Mouse (Mus musculus) layer of hippocampus, adult 2 months (tissue): ENCODE results near the gene Crabp1. TPM values are rescaled to one million over a fixed set of nuclear protein-coding genes. Genes with fewer than 3 reads are reported as not detected.

Experiments
- DNase-seq, 2 experiments: peaks; one replicate each; pipeline ENCODE4 v3.0.0; 2022; ENCODE audit warnings: low spot score in 2 of 2
- H3K27ac ChIP-seq: fragments of 200-600 bp; 2 replicates; pipeline ENCODE4 v1.8.1; 2022
- H3K4me3 ChIP-seq: fragments of 200-600 bp; 2 replicates; pipeline ENCODE4 v1.8.1; 2022; ENCODE audit warnings: mild to moderate bottlenecking
- CTCF ChIP-seq: fragments of 200-600 bp; conservative IDR thresholded peaks from 2 replicates; pipeline ENCODE4 v1.8.1; 2022; ENCODE audit warnings: antibody characterized with exemption, mild to moderate bottlenecking, moderate library complexity
- total RNA-seq, 2 experiments: library from RNA; stranded (reverse); gene quantifications; 2 replicates each; pipeline ENCODE4 v1.2.3; 2021

The Crabp1 gene
- total RNA-seq, 2 experiments from 2014 or later = 0.93 TPM; not detected in 1

DNA sequence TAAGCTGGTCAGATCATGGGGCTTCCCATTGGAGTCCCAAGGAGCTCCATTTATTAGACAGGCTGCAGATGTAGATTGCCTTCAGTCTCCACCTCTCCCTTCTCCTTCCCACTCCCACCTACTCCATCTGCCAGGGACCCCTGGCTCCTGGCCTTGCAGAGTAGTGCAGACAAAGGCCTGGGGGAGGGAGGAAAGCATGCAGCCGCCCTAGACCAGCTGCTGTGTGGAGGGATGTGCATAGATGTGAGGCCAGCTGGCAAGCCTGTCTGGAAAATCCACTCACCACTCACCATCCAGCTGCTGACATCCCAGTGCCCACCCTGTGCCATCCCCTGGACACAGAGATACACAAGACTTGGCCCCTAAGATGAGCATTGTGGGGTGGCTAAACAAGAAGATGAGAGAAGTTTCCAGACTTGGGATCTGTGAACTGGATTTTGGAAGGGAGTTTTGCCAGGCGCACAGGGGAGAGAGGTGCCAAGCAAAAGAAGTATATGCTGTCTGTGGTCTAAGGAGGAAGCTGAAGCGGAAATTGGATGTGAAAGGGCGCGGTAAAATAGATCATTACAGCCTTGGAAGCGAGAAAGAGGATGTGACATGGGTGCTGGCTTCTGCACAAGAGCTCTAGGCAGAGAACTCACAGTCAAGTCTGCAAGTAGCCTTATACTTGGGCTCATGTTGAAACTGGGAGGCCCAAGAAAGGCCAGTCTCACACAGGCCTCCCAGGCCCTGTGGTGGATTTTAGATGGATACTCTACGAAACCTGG, 14.2 kb upstream of the Crabp1 start:
- TF ChIP-seq CTCF = no peak
- DNase-seq = no peak
- Histone ChIP-seq H3K4me3 (no peak overlapping the region), H3K27ac (no peak overlapping the region)

DNA sequence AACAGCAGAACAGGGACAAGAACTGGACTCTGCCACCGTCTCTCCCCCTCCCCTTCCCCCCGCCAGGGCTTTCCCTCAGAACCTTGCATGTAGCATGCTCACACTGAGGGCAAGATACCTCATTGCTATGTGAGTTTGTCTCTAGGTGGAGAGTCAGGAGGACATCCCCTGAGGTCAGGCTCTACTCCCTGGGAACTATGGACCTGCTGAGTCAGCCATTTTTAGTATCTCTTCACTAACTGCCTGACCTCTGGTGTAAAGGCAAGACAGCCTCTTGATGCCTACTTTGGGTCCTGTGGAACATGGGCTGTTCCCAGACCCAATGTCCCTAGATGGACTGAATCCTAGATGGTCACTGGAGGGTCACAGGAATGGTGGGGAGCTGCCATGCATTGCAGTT, 12.9 kb upstream of the Crabp1 start:
- Histone ChIP-seq H3K4me3 (no peak overlapping the region), H3K27ac (no peak overlapping the region)
- TF ChIP-seq CTCF = no peak
- DNase-seq = no peak

DNA sequence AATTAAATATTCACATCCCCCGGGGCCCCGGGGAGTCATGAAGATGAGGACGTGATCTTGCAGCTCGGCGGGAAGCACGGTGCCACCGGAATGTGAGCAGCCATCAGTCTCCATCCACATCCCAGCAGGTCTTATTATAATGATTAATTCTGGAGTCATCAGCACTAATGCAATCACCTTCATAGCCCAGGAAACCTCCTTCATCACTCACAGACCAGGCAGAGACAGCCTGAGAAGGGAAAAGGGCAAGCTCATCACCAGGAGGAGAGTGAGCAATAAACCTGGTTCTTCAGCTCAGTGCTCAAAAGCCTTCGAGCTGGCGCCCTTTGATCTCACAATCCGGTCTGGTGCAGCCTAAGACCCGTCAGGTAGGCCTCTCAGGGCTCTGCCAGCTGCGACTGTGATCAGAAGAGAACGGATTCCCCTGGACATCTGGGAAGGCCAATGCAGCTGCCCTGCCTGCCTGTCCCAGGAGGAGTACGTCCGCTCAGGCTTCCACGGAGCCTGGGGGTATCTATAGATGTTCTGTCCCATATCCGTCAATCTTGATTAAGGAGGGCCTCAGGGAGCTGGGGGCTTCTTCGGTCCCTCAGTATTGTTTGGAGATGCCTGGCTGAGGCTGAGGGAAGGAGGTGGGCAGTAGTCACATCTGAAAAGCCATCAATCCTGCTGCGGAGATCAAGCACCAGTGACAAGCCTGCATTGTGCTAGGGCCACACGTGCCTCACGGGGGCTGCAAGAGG, 12.2 kb upstream of the Crabp1 start:
- TF ChIP-seq CTCF = no peak
- H3K27ac ChIP-seq = no peak overlapping the region
- no peak for DNase-seq
- no peak overlapping the region for H3K4me3 ChIP-seq

DNA sequence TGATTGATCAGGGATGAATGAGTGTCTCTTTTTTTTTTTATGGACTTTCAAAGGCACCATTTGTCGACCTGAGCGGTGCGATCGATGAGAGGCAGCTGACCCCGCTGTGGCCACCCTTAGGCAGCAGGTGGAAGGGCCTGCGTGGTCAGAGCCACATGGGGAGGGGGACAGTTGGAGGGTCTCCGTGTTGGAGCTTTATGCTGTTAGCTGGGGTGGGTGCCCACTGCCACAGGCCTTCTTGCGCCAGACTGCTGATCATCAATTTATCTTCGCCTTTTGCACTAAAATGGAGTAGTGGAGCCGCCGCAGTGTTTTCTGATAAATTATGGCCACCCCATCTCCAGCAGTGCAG, 11.6 kb upstream of the Crabp1 start:
- TF ChIP-seq CTCF = no peak
- Histone ChIP-seq H3K27ac (no peak overlapping the region), H3K4me3 (no peak overlapping the region)
- DNase-seq = no peak

DNA sequence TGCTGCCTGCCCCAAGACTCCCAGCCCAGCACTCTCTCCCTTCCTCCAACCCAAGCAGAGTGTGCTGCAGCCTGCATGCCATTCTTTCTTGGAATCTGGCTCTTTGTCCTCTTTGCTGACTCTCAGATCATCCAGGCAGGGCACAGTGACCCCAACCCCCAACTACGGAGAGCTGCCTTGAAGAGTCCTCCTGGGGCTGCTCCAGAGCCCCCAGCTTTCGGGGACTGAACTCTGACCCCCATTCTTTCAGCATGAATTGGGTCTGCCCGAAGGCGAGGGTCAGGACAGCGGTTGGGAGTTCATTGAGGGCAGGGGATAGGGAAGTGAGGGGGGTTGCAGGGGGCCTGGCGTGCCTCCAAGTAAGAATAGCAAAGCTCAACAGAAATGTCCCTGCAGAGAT, 5.0 kb upstream of the Crabp1 start:
- Histone ChIP-seq H3K27ac (no peak overlapping the region), H3K4me3 (no peak overlapping the region)
- DNase-seq = no peak
- TF ChIP-seq CTCF = no peak

DNA sequence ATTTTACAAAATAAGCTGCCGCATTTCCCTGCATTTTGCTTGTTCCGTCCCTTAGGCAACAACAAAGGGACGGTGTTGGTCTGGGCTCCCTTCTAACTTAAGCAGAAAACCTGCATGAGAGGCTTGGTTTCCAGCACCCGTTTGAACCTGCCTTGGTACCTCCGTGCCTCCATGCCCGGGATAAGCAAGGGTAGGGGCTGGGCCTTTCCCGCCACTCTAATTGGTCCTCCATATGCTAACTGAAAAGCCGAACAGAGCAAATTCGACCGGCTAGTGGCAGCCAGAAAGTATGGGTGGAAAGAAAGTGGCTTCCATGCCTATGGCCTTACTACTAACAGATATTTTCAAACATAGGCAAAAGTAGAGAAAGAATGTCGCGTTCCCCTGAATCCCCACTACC, 457 bp upstream of the Crabp1 start:
- Histone ChIP-seq H3K27ac (no peak overlapping the region), H3K4me3 (no peak overlapping the region)
- no peak for TF ChIP-seq CTCF
- no peak for DNase-seq

DNA sequence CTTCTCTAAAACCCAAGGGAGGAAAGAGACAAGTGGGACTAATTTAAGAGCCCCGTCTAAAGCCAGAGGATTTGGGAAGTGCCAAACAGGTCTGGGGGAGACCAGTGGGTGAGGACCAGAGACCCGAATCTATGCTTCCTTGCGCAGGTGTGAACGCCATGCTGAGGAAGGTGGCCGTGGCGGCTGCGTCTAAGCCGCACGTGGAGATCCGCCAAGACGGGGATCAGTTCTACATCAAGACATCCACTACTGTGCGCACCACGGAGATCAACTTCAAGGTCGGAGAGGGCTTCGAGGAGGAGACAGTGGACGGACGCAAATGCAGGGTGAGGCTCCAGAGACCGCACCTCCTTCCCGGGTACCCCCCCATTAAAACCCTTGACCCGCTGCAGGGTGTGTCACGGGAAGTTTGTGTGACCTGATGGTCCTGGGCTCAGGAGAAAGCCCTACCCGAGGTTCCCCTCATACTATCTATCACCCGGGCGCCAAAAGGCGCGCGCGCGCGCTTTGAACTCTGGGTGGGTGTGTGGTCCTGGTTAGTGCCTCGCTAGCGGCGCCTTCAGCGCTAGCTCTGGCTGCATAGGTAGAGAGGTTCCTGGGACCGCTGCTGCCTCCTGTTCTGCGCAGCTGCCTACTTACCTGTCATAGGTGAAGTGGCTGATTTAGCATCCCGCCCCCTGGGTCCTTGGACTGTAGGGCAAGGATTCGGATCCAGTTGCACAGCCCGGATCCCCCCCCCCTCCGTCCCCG, 963 bp downstream of the Crabp1 start:
- no peak for DNase-seq
- H3K27ac ChIP-seq = no peak overlapping the region
- no peak for TF ChIP-seq CTCF
- no peak overlapping the region; the same call in 1 of the 2 replicates for H3K4me3 ChIP-seq

DNA sequence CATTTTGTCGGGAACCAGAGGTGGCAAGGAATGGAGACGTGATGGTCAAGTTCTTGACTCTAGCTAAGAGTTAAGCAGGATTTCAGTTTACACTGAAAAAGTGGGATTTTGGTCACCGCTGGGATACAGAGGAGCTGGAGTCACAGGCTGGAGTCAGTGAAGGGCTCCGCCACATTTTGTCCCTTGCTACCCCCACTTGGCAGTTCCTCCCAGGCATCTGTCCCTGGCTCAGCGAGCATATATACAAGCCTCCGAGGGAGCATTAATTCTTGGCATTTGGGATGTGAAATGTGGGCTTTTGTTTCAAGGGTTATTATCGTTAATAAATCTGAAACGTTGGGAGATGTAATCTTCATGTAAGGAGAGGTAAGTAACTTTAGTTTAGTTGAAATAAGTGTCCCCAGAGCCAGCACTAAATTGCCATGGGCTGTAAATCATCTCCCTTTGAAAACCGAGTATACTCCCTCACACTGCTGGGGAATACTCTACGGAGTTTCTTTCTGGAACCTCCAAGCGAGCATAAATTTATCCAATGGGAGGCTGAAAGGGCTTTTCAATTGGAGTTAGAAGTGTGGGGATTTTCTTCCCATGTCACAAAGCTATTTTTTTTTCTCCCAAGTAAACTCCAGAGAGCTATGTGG, 5.7 kb downstream of the Crabp1 start:
- no peak for DNase-seq
- no peak overlapping the region for H3K27ac ChIP-seq
- H3K4me3 ChIP-seq = no peak overlapping the region
- no peak for TF ChIP-seq CTCF

DNA sequence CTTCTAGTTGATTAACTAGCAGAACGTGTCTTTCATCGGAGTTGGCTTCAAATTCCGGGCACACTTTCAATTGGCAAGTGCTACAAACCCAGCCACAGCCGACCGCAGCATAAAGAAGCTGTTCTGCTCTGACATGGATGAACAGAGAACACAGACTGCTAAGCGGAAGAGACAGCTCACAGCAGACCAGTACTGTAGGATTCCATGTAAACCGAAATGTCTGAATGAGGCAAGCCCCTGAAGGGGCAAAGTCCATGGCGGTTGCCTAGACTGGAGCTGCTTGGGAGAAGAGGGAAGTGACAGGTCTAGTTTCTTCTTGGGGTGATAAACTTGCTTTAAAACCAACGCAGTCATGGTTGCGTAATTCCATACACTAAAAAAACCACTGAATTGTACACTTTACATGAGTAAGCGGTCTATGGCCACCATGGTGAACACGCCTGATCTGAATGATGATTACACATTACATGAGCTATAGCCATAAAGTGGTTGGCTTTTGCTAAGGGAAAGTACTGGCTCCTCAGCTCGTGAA, 12.0 kb downstream of the Crabp1 start:
- DNase-seq = no peak
- TF ChIP-seq CTCF = no peak
- Histone ChIP-seq H3K4me3 (no peak overlapping the region), H3K27ac (no peak overlapping the region)

DNA sequence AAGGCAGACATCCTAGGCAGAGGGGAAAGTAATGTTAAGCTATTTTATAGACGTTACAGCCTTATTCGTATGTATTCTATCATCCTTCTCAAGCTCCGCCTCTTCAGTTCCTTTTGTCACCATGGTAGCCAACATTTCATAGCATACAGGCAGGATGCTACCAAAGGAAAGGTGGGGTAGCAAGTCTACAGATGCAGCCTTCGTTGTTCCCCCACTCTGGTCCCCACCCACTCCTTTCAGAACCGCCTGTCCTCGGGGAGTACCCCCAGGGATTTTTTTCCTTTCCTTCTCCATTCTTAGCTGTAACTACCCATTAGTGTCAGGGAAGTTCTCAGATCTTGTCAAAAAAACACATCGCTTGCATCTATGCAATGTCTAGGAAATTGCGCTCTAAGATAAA, 14.7 kb downstream of the Crabp1 start:
- Histone ChIP-seq H3K4me3 (no peak overlapping the region), H3K27ac (no peak overlapping the region)
- no peak for TF ChIP-seq CTCF
- no peak for DNase-seq

DNA sequence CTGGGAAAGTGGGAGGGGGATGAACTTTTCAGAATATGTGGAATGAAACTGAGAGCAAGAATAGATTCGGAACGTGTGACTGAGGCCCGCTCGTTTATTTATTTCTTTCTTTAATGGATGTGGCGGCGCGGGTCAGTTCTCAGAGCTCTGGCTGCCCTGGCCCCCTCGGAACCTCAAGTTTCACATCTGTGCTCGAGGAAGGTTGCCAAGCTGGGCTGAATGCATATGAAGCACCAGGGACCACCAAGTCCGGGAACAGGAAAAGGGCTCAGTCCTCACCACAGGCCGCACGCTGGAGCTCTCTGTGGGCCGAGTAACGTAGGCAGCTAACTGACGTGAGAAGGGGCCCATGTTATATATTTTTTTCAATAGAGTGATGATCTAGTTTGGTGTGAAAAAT, 18.0 kb downstream of the Crabp1 start:
- Histone ChIP-seq H3K4me3 (no peak overlapping the region), H3K27ac (no peak overlapping the region)
- TF ChIP-seq CTCF = no peak
- no peak for DNase-seq

DNA sequence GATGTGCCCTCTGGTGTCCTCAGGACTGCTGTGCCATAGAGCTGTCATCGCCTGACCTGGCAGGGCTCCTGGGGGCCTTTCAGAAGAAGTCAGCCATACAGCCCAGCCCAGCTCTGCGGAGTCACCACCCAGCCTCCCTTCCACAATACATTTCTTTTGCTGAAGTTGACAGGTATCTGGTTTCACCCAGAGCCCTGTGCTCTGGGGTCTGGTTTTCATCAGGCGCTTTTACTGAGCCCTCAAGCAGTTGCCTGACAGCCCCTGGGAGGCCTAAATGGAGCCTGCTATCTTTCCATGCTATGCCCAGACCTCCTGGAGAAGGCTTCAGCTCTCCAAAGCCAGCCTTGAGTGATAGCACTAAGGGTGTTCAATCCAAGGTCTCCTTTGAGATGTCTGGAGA, 19.5 kb downstream of the Crabp1 start:
- DNase-seq = no peak
- no peak for TF ChIP-seq CTCF
- Histone ChIP-seq H3K27ac (no peak overlapping the region), H3K4me3 (no peak overlapping the region)

DNA sequence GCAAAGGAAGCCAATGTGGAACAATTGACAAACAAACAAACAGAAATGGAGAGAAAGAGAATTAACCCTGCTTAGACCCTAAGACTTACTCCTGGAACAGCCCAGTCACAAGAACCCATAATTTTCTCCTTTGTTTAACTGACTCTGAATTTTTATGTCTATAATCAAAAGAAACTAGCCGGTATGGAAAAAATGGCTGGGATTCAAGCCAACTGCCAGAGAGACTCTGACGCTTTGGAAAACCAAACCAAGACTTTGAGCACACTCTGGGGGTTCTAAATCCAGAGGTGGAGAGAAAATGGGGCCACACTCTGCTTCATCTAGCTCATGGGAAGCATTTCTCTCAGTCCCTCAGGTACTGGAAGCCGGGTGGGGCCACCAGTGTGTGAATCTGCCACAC, 20.7 kb downstream of the Crabp1 start:
- DNase-seq = no peak

More for the DNA sequence above, 20.7 kb downstream of the Crabp1 start:
- Histone ChIP-seq H3K27ac (no peak overlapping the region), H3K4me3 (no peak overlapping the region)
- TF ChIP-seq CTCF = no peak
